In genomic region chr7:140137135-140138020, GRCm38 (mm10) we compare ENCODE assay signal across 1 mouse cellular context.
TF ChIP-seq lines count a peak whose summit lies in the region.

Gene Mtg1 (plus strand): TSS chr7:140137564.

TF ChIP-seq in CH12.LX, 34 proteins besides CTCF, POLR2A, EP300 and RAD21 (continued from another document):
- peak; percentile 22; the same call in 1 of the 2 replicates for TF ChIP-seq RCOR1 (conservative IDR thresholded peaks at IDR 0.05; ENCODE audit: low read depth, low read length)
- peak; percentile 83 for TF ChIP-seq IRF4 (IDR thresholded peaks at IDR 0.05; ENCODE audit: low read depth, low read length)
- peak; percentile 63 for TF ChIP-seq NELFE (IDR thresholded peaks at IDR 0.05; ENCODE audit: low read depth, low read length)
- TF ChIP-seq PAX5 (IDR thresholded peaks at IDR 0.05; ENCODE audit: low read length) = no peak
- peak; percentile 81 for TF ChIP-seq ELF1 (IDR thresholded peaks at IDR 0.05; ENCODE audit: low read depth, low read length)
- peak; percentile 25; the same call in 1 of the 2 replicates for TF ChIP-seq GABPA (IDR thresholded peaks at IDR 0.05; ENCODE audit: insufficient replicate concordance, low read depth, low read length)
- no peak for TF ChIP-seq JUN (IDR thresholded peaks at IDR 0.05; ENCODE audit: insufficient read depth, low read depth, low read length)
- no peak for TF ChIP-seq ETS1 (conservative IDR thresholded peaks at IDR 0.05; ENCODE audit: low read depth, low read length)
- peak; percentile 98 for TF ChIP-seq TCF12 (IDR thresholded peaks at IDR 0.05; ENCODE audit: low read depth, low read length)
- no peak for TF ChIP-seq USF2 (conservative IDR thresholded peaks at IDR 0.05; ENCODE audit: low read depth, low read length)
- peak; percentile 88 for TF ChIP-seq TBP (conservative IDR thresholded peaks at IDR 0.05; ENCODE audit: low read depth, low read length)
- no peak for TF ChIP-seq JUND (conservative IDR thresholded peaks at IDR 0.05; ENCODE audit: low read depth, low read length)
- peak; percentile 39; the same call in 1 of the 2 replicates for TF ChIP-seq BHLHE40 (IDR thresholded peaks at IDR 0.05; ENCODE audit: low read depth, low read length)
- TF ChIP-seq MAZ (IDR thresholded peaks at IDR 0.05; ENCODE audit: low read depth, low read length) = no peak
- peak; percentile 80; the same call in 1 of the 2 replicates for TF ChIP-seq ZMIZ1 (IDR thresholded peaks at IDR 0.05; ENCODE audit: low read depth, low read length)
- peak; percentile 97 for TF ChIP-seq HCFC1 (IDR thresholded peaks at IDR 0.05; ENCODE audit: low read depth, low read length)
- TF ChIP-seq MAX (IDR thresholded peaks at IDR 0.05; ENCODE audit: low read length) = peak; percentile 97
- no peak for TF ChIP-seq ZKSCAN1 (IDR thresholded peaks at IDR 0.05; ENCODE audit: borderline replicate concordance, low read depth, low read length)
- TF ChIP-seq CHD1 (IDR thresholded peaks at IDR 0.05; ENCODE audit: low read depth, low read length) = no peak
- peak; percentile 92 for TF ChIP-seq POLR2AphosphoS2 (IDR thresholded peaks at IDR 0.05; ENCODE audit: low read depth, low read length)
- peak; percentile 98 for TF ChIP-seq SIN3A (IDR thresholded peaks at IDR 0.05; ENCODE audit: low read length)
TF ChIP-seq in CH12.LX: peak in this region for 19.
